Mouse (Mus musculus): Measurements from ENCODE around the gene Vgll4. TPM values are rescaled to one million over a fixed set of nuclear protein-coding genes. Genes with fewer than 3 reads are reported as not detected.
"Not testable (repeated sequence)": the region's sequence is repeated elsewhere in the genome, so short reads cannot be mapped to it uniquely, and the experiment has no call there.

The Vgll4 gene
- polyA plus RNA-seq, 1 experiment from 2014 or later: 60.6 TPM

GRCm38 (mm10) chr6:114932116-114932500 is 37.7 kb downstream of the Vgll4 start:
- H3K27me3 ChIP-seq: no peaks in the 10 kb centered on the region; the same call in 1 of the 2 replicates
- WGBS: 77% methylated on average over 5 of the region's 5 CpGs
- H3K9ac ChIP-seq: no peak overlapping the region
- 0 out of 2 replicates have a peak overlapping the region, but pooled peaks have one; percentile 18 for H3K27ac ChIP-seq (replicated peaks)
- H3K9me3 ChIP-seq: no peaks in the 10 kb centered on the region
- H3K4me1 ChIP-seq (replicated peaks): peaks cover 29% of the 10 kb centered on the region
- no peak overlapping the region for H3K4me3 ChIP-seq
- H3K4me2 ChIP-seq: no peak overlapping the region
- no peaks in the 10 kb centered on the region for H3K36me3 ChIP-seq
- ATAC-seq (ENCODE audit: low read depth): no peak

- no peak for ATAC-seq (ENCODE audit: low read depth)
Observed at GRCm38 (mm10) chr6:114931212-114932115, 38.3 kb downstream of the Vgll4 start.

GRCm38 (mm10) chr6:114930646-114931045 is 39.1 kb downstream of the Vgll4 start:
- no peak overlapping the region for H3K27ac ChIP-seq (replicated peaks)
- ATAC-seq (ENCODE audit: low read depth): no peak
- no peak overlapping the region for H3K4me3 ChIP-seq
- no peaks in the 10 kb centered on the region for H3K36me3 ChIP-seq
- WGBS: 85% methylated on average over 8 of the region's 8 CpGs
- no peaks in the 10 kb centered on the region; the same call in 1 of the 2 replicates for H3K27me3 ChIP-seq
- peaks cover 29% of the 10 kb centered on the region for H3K4me1 ChIP-seq (replicated peaks)
- peak overlapping the region; percentile 39; the same call in 1 of the 2 replicates for H3K4me2 ChIP-seq
- H3K9me3 ChIP-seq: no peaks in the 10 kb centered on the region
- H3K9ac ChIP-seq: no peak overlapping the region

More at GRCm38 (mm10) chr6:114931212-114932115, 38.3 kb downstream of the Vgll4 start:
- peak overlapping the region; percentile 39 for H3K4me2 ChIP-seq
- H3K4me3 ChIP-seq: peak overlapping the region; percentile 5; the same call in 1 of the 2 replicates
- WGBS: 48% methylated on average over 28 of the region's 28 CpGs
- H3K9me3 ChIP-seq: no peaks in the 10 kb centered on the region
- no peaks in the 10 kb centered on the region for H3K36me3 ChIP-seq
- H3K27ac ChIP-seq (replicated peaks): peak overlapping the region; percentile 42
- H3K27me3 ChIP-seq: no peaks in the 10 kb centered on the region; the same call in 1 of the 2 replicates
- peaks cover 29% of the 10 kb centered on the region for H3K4me1 ChIP-seq (replicated peaks)
- H3K9ac ChIP-seq: 0 out of 2 replicates have a peak overlapping the region, but pooled peaks have one; percentile 17

GRCm38 (mm10) chr6:114930038-114930591 is 39.7 kb downstream of the Vgll4 start:
- H3K4me2 ChIP-seq: peak overlapping the region; percentile 27; the same call in 1 of the 2 replicates
- H3K4me1 ChIP-seq (replicated peaks): peaks cover 29% of the 10 kb centered on the region
- H3K27ac ChIP-seq (replicated peaks): no peak overlapping the region
- no peaks in the 10 kb centered on the region; the same call in 1 of the 2 replicates for H3K27me3 ChIP-seq
- H3K4me3 ChIP-seq: no peak overlapping the region
- 23% methylated on average over 11 of the region's 11 CpGs for WGBS
- no peaks in the 10 kb centered on the region for H3K9me3 ChIP-seq
- no peaks in the 10 kb centered on the region for H3K36me3 ChIP-seq
- ATAC-seq (ENCODE audit: low read depth): no peak
- no peak overlapping the region for H3K9ac ChIP-seq

GRCm38 (mm10) chr6:114929346-114929745 is 40.4 kb downstream of the Vgll4 start:
- H3K27ac ChIP-seq (replicated peaks): no peak overlapping the region
- H3K36me3 ChIP-seq: no peaks in the 10 kb centered on the region
- no peak overlapping the region for H3K4me2 ChIP-seq
- H3K4me1 ChIP-seq (replicated peaks): peaks cover 29% of the 10 kb centered on the region
- no peak overlapping the region for H3K9ac ChIP-seq
- H3K4me3 ChIP-seq: no peak overlapping the region
- 0 out of 2 replicates have a peak, but pooled peaks have one; percentile 24 for ATAC-seq (ENCODE audit: low read depth)
- no peaks in the 10 kb centered on the region for H3K9me3 ChIP-seq
- no peaks in the 10 kb centered on the region; the same call in 1 of the 2 replicates for H3K27me3 ChIP-seq

DNA sequence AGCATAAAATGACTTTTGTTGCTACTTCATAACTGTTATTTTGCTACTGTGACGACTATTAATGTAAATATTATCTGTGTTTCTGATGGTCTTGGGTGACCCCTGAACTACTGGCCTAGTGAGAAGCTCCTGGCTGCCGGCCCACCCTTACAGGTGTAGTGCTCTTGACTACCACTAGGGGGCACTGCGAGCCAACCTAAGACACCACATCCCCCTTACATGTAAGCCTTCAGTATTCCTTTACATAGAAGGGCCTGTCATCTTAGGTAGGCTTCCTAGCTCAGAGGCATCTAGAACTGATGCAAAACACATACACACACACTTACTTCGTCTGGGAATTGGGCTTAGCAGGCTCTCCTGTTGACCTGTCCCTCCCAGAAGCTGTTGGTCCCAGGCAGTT is 41.3 kb downstream of the Vgll4 start:
- Histone ChIP-seq H3K36me3 (no peaks in the 10 kb centered on the region), H3K4me1 (replicated peaks) (peaks cover 29% of the 10 kb centered on the region), H3K27me3 (no peaks in the 10 kb centered on the region; the same call in 1 of the 2 replicates), H3K4me2 (no peak overlapping the region), H3K9ac (no peak overlapping the region), H3K4me3 (no peak overlapping the region), H3K9me3 (no peaks in the 10 kb centered on the region), H3K27ac (replicated peaks) (no peak overlapping the region)
- ATAC-seq (ENCODE audit: low read depth): 0 out of 2 replicates have a peak, but pooled peaks have one; percentile 53
- 6% methylated on average over 4 of the region's 4 CpGs for WGBS

DNA sequence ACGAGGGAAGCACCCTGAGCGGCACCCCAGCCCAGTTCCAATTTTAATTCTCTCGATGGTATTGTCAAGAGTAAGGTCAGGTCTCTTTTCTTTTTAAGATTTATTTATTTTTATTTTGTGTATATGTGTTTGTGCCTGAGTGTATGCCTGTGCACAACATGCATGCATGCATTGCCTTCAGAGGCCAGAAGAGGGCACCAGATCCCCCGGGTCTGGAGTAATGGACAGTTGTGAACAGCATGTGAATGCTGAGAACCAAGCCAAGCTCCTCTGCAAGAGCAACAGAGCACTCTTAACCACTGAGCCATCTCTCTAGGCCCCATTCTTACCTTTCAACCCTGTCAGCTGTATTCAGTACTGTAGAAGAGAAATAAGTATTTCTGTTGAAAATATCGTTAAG is 42.4 kb downstream of the Vgll4 start:
- Histone ChIP-seq H3K27me3 (no peaks in the 10 kb centered on the region; the same call in 1 of the 2 replicates), H3K9me3 (no peaks in the 10 kb centered on the region), H3K36me3 (no peaks in the 10 kb centered on the region), H3K4me3 (no peak overlapping the region), H3K4me1 (replicated peaks) (peaks cover 29% of the 10 kb centered on the region), H3K4me2 (no peak overlapping the region), H3K9ac (no peak overlapping the region), H3K27ac (replicated peaks) (no peak overlapping the region)
- 89% methylated on average over 5 of the region's 5 CpGs for WGBS
- ATAC-seq (ENCODE audit: low read depth): no peak

- WGBS: 40% methylated on average over 6 of the region's 6 CpGs
- Histone ChIP-seq H3K4me2 (no peak overlapping the region), H3K27me3 (no peaks in the 10 kb centered on the region; the same call in 1 of the 2 replicates), H3K4me1 (replicated peaks) (peaks cover 21% of the 10 kb centered on the region), H3K9ac (no peak overlapping the region), H3K27ac (replicated peaks) (no peak overlapping the region), H3K36me3 (no peaks in the 10 kb centered on the region), H3K9me3 (no peaks in the 10 kb centered on the region), H3K4me3 (no peak overlapping the region)
- ATAC-seq (ENCODE audit: low read depth): no peak
Observed at GRCm38 (mm10) chr6:114926369-114927157, 43.2 kb downstream of the Vgll4 start.

DNA sequence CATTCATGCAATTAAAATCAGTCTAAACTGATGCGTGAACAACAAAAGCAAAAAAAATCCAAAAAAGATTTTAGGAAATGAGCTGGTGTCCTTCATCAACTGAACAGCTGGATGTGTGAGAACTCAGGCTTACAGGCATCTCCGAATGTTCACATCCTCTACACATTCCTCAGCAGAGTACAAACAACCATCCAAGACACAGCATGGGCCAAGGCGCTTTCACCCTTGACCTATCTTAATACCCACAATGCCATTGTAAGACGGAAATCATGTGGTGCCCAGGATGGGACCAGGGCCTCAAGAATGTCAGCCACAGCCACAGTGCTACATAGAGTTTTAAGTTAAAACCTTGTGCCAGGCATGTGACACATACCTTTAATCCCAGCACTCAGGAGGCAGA is 44.6 kb downstream of the Vgll4 start:
- H3K4me3 ChIP-seq: no peak overlapping the region
- no peaks in the 10 kb centered on the region; the same call in 1 of the 2 replicates for H3K27me3 ChIP-seq
- no peak for ATAC-seq (ENCODE audit: low read depth)
- peaks cover 20% of the 10 kb centered on the region for H3K4me1 ChIP-seq (replicated peaks)
- H3K36me3 ChIP-seq: no peaks in the 10 kb centered on the region
- H3K9ac ChIP-seq: no peak overlapping the region
- WGBS: 91% methylated on average over 4 of the region's 4 CpGs
- no peaks in the 10 kb centered on the region for H3K9me3 ChIP-seq
- no peak overlapping the region for H3K27ac ChIP-seq (replicated peaks)
- no peak overlapping the region for H3K4me2 ChIP-seq

GRCm38 (mm10) chr6:114922355-114923096 is 47.3 kb downstream of the Vgll4 start:
- not testable (repeated sequence) for ATAC-seq (ENCODE audit: low read depth); H3K27me3 ChIP-seq; H3K4me2 ChIP-seq; H3K4me3 ChIP-seq; H3K9ac ChIP-seq; H3K9me3 ChIP-seq; H3K36me3 ChIP-seq; H3K27ac ChIP-seq (replicated peaks)
- H3K4me1 ChIP-seq (replicated peaks): peaks cover 40% of the 10 kb centered on the region
- WGBS: 74% methylated on average over 7 of the region's 7 CpGs

GRCm38 (mm10) chr6:114921632-114922354 is 48.0 kb downstream of the Vgll4 start:
- 3% methylated on average over 15 of the region's 15 CpGs for WGBS
- Histone ChIP-seq H3K4me1 (replicated peaks) (peaks cover 48% of the 10 kb centered on the region), H3K36me3 (no peaks in the 10 kb centered on the region), H3K9me3 (no peaks in the 10 kb centered on the region), H3K4me2 (peak overlapping the region; percentile 63), H3K4me3 (peak overlapping the region; percentile 51), H3K27me3 (no peaks in the 10 kb centered on the region), H3K27ac (replicated peaks) (peak overlapping the region; percentile 76), H3K9ac (peak overlapping the region; percentile 80)
- ATAC-seq (ENCODE audit: low read depth): peak; percentile 92
